Mouse (Mus musculus) small intestine, adult 2 months (tissue): ENCODE measurements at regions not wholly inside any gene's neighbourhood (a gene's known extent, or its start where the extent isn't known, plus 50 kb on each side); places are given as distances from the start of the nearest gene placed in this dataset.

Experiments used
- CTCF ChIP-seq: fragments of 200-500 bp; IDR thresholded peaks from 2 replicates; pipeline ENCODE4 v1.5.1; 2012; ENCODE audit warnings: low read depth, mild to moderate bottlenecking, control low read depth, inconsistent platforms, low read length, moderate library complexity, mixed read lengths; ENCODE audit not compliant: insufficient replicate concordance, insufficient read length; ENCODE audit errors: extremely low read depth
- POLR2A ChIP-seq: fragments of 200-500 bp; IDR thresholded peaks from 2 replicates; pipeline ENCODE4 v1.6.1; 2012; ENCODE audit warnings: low read depth, mild to moderate bottlenecking, control low read depth, inconsistent platforms, low read length, moderate library complexity

GRCm38 (mm10) chr12:70684354-70684753 is 141.0 kb upstream of the Frmd6 start:
- no peak for TF ChIP-seq CTCF
- no peak for TF ChIP-seq POLR2A
